Mouse (Mus musculus) brain, embryonic 14.5 days (tissue): ENCODE results near the gene Ets1. TPM values are rescaled to one million over a fixed set of nuclear protein-coding genes. Genes with fewer than 3 reads are reported as not detected.

ENCODE experiments used
- DNase-seq: peaks from one replicate; pipeline ENCODE4 v3.0.0-alpha.2; 2011; ENCODE audit warnings: low read depth
- CTCF ChIP-seq: fragments of 200-500 bp; IDR thresholded peaks from 2 replicates; pipeline ENCODE4 v1.5.1; 2012; ENCODE audit warnings: inconsistent platforms, mild to moderate bottlenecking, moderate library complexity, borderline replicate concordance; ENCODE audit not compliant: insufficient read depth, insufficient read length; ENCODE audit errors: extremely low read depth
- POLR2A ChIP-seq: fragments of 200-500 bp; IDR thresholded peaks from 2 replicates; pipeline ENCODE4 v1.6.1; 2012; ENCODE audit warnings: mild to moderate bottlenecking, inconsistent platforms, borderline replicate concordance; ENCODE audit not compliant: poor library complexity, insufficient read depth, insufficient read length, severe bottlenecking; ENCODE audit errors: extremely low read depth
- polyA plus RNA-seq: library from polyadenylated mRNA; depleted of rRNA; stranded (reverse); fragments of >200 nt; gene quantifications from 2 replicates; pipeline ENCODE4 v1.2.3, GENCODE M21; 2012

Ets1 gene
- polyA plus RNA-seq, 1 experiment, result 15.8 TPM

DNA sequence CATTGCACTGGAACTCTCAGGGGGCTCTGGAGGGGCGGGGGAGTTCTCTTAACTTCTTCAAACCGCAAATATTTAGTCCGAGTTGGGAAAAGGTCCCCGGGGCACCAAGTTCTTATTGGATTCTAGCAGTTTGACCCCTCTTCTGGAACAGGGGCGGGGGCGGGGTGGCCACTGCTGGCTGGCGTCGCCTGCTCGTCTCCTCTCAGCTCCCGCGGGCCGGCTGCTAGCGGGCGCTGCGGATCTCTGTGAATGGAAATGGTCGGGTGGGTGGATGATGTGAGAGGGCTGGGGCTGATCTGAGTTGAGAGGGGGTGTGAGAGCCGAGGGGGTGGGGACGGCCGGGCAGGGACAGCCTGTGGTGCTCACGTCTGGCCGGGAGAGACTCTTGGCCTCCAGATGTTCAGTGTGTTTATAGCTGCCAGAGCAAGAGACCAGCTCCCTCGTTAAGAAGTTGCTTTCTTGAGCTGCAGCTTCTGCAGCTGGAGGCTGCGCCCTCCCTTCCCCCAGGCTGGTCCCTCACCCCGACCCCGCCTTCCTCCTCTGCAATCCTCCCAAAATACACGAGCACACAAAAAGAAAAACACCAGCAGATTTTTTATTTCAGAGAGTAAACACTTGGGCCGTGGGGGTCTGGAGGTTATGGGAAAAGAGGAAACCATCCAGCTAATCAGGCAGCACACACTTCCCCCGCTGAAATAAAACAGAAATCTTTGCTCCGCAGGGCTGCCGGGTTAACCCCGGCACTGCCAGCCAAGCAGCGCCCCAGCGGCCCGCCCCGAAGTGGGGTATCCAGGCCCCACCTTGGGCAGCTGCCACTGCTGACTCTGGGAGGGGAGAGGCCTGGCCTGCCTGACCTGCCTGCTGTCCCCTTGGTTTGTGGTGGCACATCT lies 36.2 kb downstream of the Ets1 start:
- no peak for TF ChIP-seq CTCF
- TF ChIP-seq POLR2A, result no peak
- DNase-seq, result peak; percentile 67

DNA sequence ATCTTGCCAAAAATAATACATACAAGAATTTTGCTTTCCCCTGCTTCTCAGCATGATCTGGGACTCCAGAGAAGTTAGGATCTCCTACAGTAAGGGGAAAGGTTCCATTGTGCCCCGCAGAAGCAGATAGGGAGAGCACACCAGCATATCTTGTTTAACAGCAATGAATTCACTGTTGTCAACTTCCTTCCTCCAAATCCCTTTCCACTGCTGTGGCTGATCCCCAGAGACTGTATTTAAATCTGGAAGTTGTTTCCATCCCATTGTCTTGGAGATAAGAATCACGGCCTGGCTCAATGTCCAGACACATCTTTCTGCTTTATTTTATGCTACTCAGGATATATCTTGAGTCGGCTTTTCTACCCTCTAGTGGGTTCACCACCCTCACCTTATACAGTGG lies 37.9 kb downstream of the Ets1 start:
- no peak for TF ChIP-seq POLR2A
- no peak for TF ChIP-seq CTCF
- no peak for DNase-seq

- TF ChIP-seq POLR2A, result no peak
- no peak for TF ChIP-seq CTCF
- peak; percentile 84 for DNase-seq
Measured at GRCm38 (mm10) chr9:32675671-32676409, 39.8 kb downstream of the Ets1 start.

DNA sequence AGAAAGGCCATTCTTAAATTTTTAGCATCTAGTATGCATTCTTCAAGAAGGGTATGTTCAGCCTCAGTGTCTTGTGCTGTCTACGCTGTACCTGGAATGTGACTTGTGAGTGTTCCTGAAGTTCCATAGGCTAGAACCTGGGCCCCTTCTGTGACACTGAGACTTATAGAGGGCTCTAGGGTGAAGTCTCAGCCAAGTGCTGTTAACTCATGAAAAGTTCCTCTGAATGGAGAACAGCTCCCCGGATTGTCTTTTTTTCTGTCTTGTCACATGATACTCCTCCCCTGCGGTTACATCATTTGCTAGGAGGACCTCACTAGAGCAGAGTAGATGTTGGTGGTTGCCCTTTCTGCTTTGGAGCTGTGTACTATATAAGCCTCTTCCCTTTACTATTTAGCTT lies 40.5 kb downstream of the Ets1 start:
- TF ChIP-seq CTCF (no peak), POLR2A (no peak)
- peak; percentile 19 for DNase-seq

DNA sequence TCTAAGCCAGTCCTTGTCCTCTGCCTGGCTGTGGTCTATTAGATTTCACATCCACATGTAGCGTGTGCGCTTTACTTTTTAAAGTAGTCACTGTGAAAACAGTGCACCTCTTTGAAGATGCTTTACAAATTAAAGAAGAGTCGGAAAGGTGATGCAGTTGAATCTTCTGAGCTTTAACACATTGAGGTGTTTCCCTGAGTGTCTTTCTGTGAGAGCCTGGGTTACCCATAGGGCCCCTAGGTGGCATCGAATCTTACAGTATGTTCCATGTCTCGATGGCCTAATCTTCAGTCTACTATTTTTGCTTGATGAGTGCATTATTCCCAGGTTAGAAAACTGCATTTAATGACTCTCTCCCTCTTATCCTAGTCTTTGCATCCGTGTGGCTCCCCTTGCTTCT lies 41.6 kb downstream of the Ets1 start:
- TF ChIP-seq POLR2A, result no peak
- no peak for TF ChIP-seq CTCF
- no peak for DNase-seq

DNA sequence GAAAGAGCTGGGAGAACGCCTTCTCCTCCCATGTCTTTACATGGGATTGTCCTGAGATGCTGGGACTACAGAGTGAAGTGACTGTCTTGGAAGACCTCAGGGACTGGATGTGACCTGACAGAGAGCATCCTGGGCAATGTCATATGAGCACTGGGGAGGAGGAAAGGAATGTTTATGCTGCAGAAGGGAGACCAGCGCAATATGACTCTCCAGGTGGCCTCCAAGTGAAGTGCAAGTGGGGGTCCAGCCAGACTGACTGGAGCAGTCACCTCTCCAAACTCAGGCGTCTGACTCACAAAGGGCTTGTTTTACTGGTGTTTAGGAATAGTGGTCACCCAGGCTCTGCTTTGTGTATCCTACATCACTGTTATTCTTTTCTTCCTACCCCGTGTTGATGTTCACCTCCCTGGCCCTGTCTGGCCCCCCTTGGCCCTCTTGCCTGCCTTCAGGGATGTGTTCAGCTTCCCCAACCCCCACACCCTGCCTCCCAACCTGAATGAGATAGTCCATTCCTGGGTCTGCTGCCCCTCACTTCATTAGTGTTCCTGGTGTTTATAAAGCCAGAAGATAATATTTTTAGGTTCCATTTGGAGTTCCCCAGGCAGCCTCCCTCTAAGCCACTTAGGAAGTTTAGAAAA lies 42.2 kb downstream of the Ets1 start:
- TF ChIP-seq POLR2A (no peak), CTCF (no peak)
- no peak for DNase-seq

GRCm38 (mm10) chr9:32679531-32679930 lies 43.5 kb downstream of the Ets1 start:
- no peak for TF ChIP-seq POLR2A
- no peak for TF ChIP-seq CTCF
- no peak for DNase-seq

DNA sequence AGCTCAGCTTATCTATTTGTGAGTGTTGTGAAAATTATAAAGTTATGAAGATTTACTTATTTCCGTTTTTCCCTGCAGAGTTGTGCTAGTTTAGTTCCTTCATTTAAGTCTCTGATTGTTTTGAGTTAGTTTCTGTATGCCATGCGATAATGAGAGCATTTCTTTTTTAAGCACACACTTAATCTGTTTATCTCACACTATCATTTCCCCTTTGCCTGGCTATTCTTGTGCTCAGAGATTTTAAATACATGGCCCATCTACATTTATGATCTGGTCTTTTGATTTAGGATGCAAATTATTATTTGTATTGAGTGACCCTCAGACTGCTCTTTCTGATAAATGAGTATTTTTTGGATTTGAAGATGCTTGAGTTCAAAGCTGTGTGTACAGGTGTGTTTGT lies 44.2 kb downstream of the Ets1 start:
- DNase-seq, result no peak

DNA sequence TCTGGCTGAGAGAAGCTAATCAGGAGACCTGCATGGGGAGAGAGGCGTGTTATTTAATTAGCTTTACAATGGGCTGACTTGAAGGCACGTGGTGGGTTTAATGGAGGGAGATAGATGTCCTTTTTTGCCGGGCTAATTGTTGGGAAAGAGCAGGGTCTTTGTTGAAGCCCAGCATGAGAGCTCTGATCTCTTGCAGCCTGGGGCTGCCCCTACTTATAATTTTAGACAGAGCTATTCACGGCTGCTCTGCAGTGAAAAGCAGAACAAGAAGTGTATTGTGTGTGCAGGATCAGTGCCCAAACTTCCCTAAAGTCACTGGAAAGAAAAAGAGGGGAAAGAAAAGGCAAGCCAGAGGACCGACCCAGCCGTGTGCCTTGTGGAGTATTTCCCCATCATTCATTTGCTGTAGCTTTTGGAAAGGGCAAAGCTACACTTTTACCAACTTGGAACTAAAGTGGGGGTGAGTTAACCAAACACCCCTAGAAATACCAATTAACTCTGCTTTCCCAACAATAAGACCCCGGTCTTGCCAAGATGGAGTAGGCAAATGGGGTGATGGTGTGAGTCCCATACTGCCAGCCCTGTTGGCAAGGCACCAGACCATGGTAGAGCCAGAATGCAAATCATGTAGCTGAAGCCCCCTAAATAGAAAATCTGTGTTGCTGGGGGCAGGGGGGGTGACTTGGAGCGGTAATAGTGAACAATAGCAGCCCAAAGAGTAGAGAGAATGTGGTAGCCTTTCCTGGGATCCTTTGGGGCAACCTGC lies 50.0 kb downstream of the Ets1 start:
- DNase-seq, result peak; percentile 94
- no peak for TF ChIP-seq POLR2A
- TF ChIP-seq CTCF, result no peak

More for the DNA sequence above, 44.2 kb downstream of the Ets1 start:
- TF ChIP-seq CTCF (no peak), POLR2A (no peak)

- TF ChIP-seq POLR2A (no peak), CTCF (no peak)
Measured at GRCm38 (mm10) chr9:32688351-32688750, 52.3 kb downstream of the Ets1 start.

GRCm38 (mm10) chr9:32691151-32691925 lies 55.3 kb downstream of the Ets1 start:
- DNase-seq, result peak; percentile 86
- TF ChIP-seq POLR2A (no peak), CTCF (no peak)

More at GRCm38 (mm10) chr9:32688351-32688750, 52.3 kb downstream of the Ets1 start:
- DNase-seq, result no peak

GRCm38 (mm10) chr9:32692944-32693343 lies 56.9 kb downstream of the Ets1 start:
- TF ChIP-seq POLR2A (no peak), CTCF (no peak)
- no peak for DNase-seq
